Mouse (Mus musculus): ENCODE data around the gene Gtf3c1.

Gtf3c1 gene

GRCm38 (mm10) chr7:125615453-125615852, 92.1 kb downstream of the Gtf3c1 start:
- DNase-seq = no peak

- DNase-seq = no peak
Observed at GRCm38 (mm10) chr7:125613579-125613978, 94.0 kb downstream of the Gtf3c1 start.

- no peak for DNase-seq
Observed at GRCm38 (mm10) chr7:125608183-125608688, 99.3 kb downstream of the Gtf3c1 start.

- DNase-seq = no peak
Observed at GRCm38 (mm10) chr7:125607384-125608182, 100.0 kb downstream of the Gtf3c1 start.

- no peak for DNase-seq
Observed at GRCm38 (mm10) chr7:125606265-125607164, 101.1 kb downstream of the Gtf3c1 start.

- DNase-seq = no peak
Observed at GRCm38 (mm10) chr7:125605725-125606139, 101.8 kb downstream of the Gtf3c1 start.

GRCm38 (mm10) chr7:125604362-125605319, 102.9 kb downstream of the Gtf3c1 start:
- no peak for DNase-seq

GRCm38 (mm10) chr7:125603185-125603631, 104.4 kb downstream of the Gtf3c1 start, which contains the start of gene Il21r:
Gene Il21r (plus strand): TSS chr7:125603429.
- no peak for DNase-seq

GRCm38 (mm10) chr7:125601821-125602448, 105.6 kb downstream of the Gtf3c1 start:
- no peak for DNase-seq

GRCm38 (mm10) chr7:125601280-125601670, 106.3 kb downstream of the Gtf3c1 start:
- no peak for DNase-seq

GRCm38 (mm10) chr7:125600612-125601279, 106.8 kb downstream of the Gtf3c1 start:
- DNase-seq = no peak

- DNase-seq = no peak
Observed at GRCm38 (mm10) chr7:125600136-125600535, 107.4 kb downstream of the Gtf3c1 start.

- DNase-seq = no peak
Observed at GRCm38 (mm10) chr7:125599373-125599973, 108.1 kb downstream of the Gtf3c1 start.

- no peak for DNase-seq
Observed at GRCm38 (mm10) chr7:125597516-125598347, 109.8 kb downstream of the Gtf3c1 start.

GRCm38 (mm10) chr7:125597083-125597482, 110.5 kb downstream of the Gtf3c1 start:
- DNase-seq = no peak

- DNase-seq = no peak
Observed at GRCm38 (mm10) chr7:125596406-125596805, 111.2 kb downstream of the Gtf3c1 start.

- DNase-seq = no peak
Observed at GRCm38 (mm10) chr7:125593831-125594230, 113.7 kb downstream of the Gtf3c1 start.

Measured in cerebellum, postnatal 10 days (tissue).